Mouse (Mus musculus) embryonic facial prominence, embryonic 13.5 days (tissue): Measurements from ENCODE around the gene Arhgap9. TPM values are rescaled to one million over a fixed set of nuclear protein-coding genes. Genes with fewer than 3 reads are reported as not detected.

Experiments used
- ATAC-seq: fragments of 200-750 bp; cut with Nextera tagmentation; 2 replicates; pipeline ENCODE4 v1.8.0; 2017; ENCODE audit warnings: low read depth; ENCODE audit not compliant: insufficient number of reproducible peaks, insufficient read depth, low FRiP score, low TSS enrichment
- H3K27ac ChIP-seq: fragments of 300-500 bp; sonication (generic); 2 replicates; pipeline ENCODE4 v1.5.1; 2015; ENCODE audit warnings: moderate library complexity, mild to moderate bottlenecking, inconsistent platforms
- H3K27me3 ChIP-seq: fragments of 300-500 bp; sonication (generic); 2 replicates; pipeline ENCODE4 v1.6.1; 2015; ENCODE audit warnings: mild to moderate bottlenecking, inconsistent platforms
- H3K36me3 ChIP-seq: fragments of 300-500 bp; sonication (generic); 2 replicates; pipeline ENCODE4 v1.6.1; 2015; ENCODE audit warnings: mild to moderate bottlenecking, inconsistent platforms
- H3K4me1 ChIP-seq: fragments of 300-500 bp; sonication (generic); 2 replicates; pipeline ENCODE4 v1.6.1; 2015; ENCODE audit warnings: inconsistent platforms
- H3K4me2 ChIP-seq: fragments of 300-500 bp; sonication (generic); 2 replicates; pipeline ENCODE4 v1.6.1; 2015; ENCODE audit warnings: moderate library complexity, mild to moderate bottlenecking, inconsistent platforms
- H3K4me3 ChIP-seq: fragments of 300-500 bp; sonication (generic); 2 replicates; pipeline ENCODE4 v1.5.1; 2015; ENCODE audit warnings: mild to moderate bottlenecking, inconsistent platforms
- H3K9ac ChIP-seq: fragments of 300-500 bp; sonication (generic); 2 replicates; pipeline ENCODE4 v1.6.1; 2015; ENCODE audit warnings: mild to moderate bottlenecking, inconsistent platforms
- H3K9me3 ChIP-seq: fragments of 300-500 bp; sonication (generic); 2 replicates; pipeline ENCODE4 v1.6.1; 2016; ENCODE audit warnings: inconsistent platforms
- WGBS: fragments of 180-500 bp; shearing (Covaris S2); methylation state at CpG from one replicate; pipeline ENCODE4 v1.1.7; 2015; ENCODE audit warnings: mixed read lengths; 5-methylcytosine and 5-hydroxymethylcytosine counted together
- polyA plus RNA-seq: library from polyadenylated mRNA; unstranded; fragments of >200 nt; fragmentation: Nextera tagmentation; extraction: Ambion mirVana; gene quantifications from 2 replicates; pipeline ENCODE4 v1.2.1, GENCODE M21; 2015

Arhgap9 gene
- polyA plus RNA-seq, 1 experiment from 2014 or later = 3.4 TPM

- H3K4me1 ChIP-seq = peaks cover 10% of the 10 kb centered on the region; the same call in 1 of the 2 replicates
- H3K27ac ChIP-seq = no peak overlapping the region
- H3K4me2 ChIP-seq = no peak overlapping the region
- 0 out of 2 replicates have a peak, but pooled peaks cover 4% of the 10 kb centered on the region for H3K27me3 ChIP-seq
- no peak overlapping the region for H3K4me3 ChIP-seq
- H3K9ac ChIP-seq = no peak overlapping the region
- WGBS = 87% methylated on average over 11 of the region's 11 CpGs
- no peaks in the 10 kb centered on the region for H3K9me3 ChIP-seq
- no peak for ATAC-seq
- H3K36me3 ChIP-seq = no peaks in the 10 kb centered on the region
Measured at GRCm38 (mm10) chr10:127352766-127353165, 31.0 kb downstream of the Arhgap9 start.

- Histone ChIP-seq H3K4me1 (peaks cover 10% of the 10 kb centered on the region; the same call in 1 of the 2 replicates), H3K36me3 (no peaks in the 10 kb centered on the region), H3K27ac (no peak within 1 kb of the TSS), H3K4me2 (no peak within 1 kb of the TSS), H3K9ac (no peak within 1 kb of the TSS), H3K9me3 (no peaks in the 10 kb centered on the region), H3K27me3 (0 out of 2 replicates have a peak, but pooled peaks cover 4% of the 10 kb centered on the region), H3K4me3 (no peak within 1 kb of the TSS)
- WGBS = 84% methylated on average over 18 of the region's 18 CpGs
- no peak for ATAC-seq
Measured at GRCm38 (mm10) chr10:127353909-127354895, 32.4 kb downstream of the Arhgap9 start, which contains the start of gene Inhbe. Gene Inhbe (minus strand): TSS chr10:127354411.

GRCm38 (mm10) chr10:127355336-127355735, 33.6 kb downstream of the Arhgap9 start:
- Histone ChIP-seq H3K9me3 (no peaks in the 10 kb centered on the region), H3K4me3 (no peak overlapping the region), H3K36me3 (no peaks in the 10 kb centered on the region), H3K4me1 (peaks cover 9% of the 10 kb centered on the region; the same call in 1 of the 2 replicates), H3K9ac (no peak overlapping the region), H3K27ac (no peak overlapping the region), H3K27me3 (0 out of 2 replicates have a peak, but pooled peaks cover 4% of the 10 kb centered on the region), H3K4me2 (no peak overlapping the region)
- ATAC-seq = no peak
- 43% methylated on average over 10 of the region's 10 CpGs for whole genome bisulfite sequencing

GRCm38 (mm10) chr10:127360714-127361113, 39.0 kb downstream of the Arhgap9 start:
- no peaks in the 10 kb centered on the region for H3K27me3 ChIP-seq
- no peak for ATAC-seq

GRCm38 (mm10) chr10:127367116-127367515, 45.4 kb downstream of the Arhgap9 start:
- no peaks in the 10 kb centered on the region for H3K4me1 ChIP-seq
- no peak overlapping the region for H3K4me3 ChIP-seq
- H3K36me3 ChIP-seq = no peaks in the 10 kb centered on the region
- H3K4me2 ChIP-seq = no peak overlapping the region
- no peak for ATAC-seq
- no peak overlapping the region for H3K9ac ChIP-seq
- H3K27me3 ChIP-seq = no peaks in the 10 kb centered on the region
- no peak overlapping the region for H3K27ac ChIP-seq
- 79% methylated on average over 5 of the region's 5 CpGs for WGBS
- H3K9me3 ChIP-seq = no peaks in the 10 kb centered on the region

More at GRCm38 (mm10) chr10:127360714-127361113, 39.0 kb downstream of the Arhgap9 start:
- Histone ChIP-seq H3K27ac (no peak overlapping the region), H3K4me2 (no peak overlapping the region), H3K4me1 (no peaks in the 10 kb centered on the region), H3K9me3 (no peaks in the 10 kb centered on the region), H3K9ac (no peak overlapping the region), H3K36me3 (no peaks in the 10 kb centered on the region), H3K4me3 (no peak overlapping the region)
- 86% methylated on average over 3 of the region's 3 CpGs for WGBS

GRCm38 (mm10) chr10:127368273-127368672, 46.5 kb downstream of the Arhgap9 start:
- Histone ChIP-seq H3K9me3 (no peaks in the 10 kb centered on the region), H3K27me3 (no peaks in the 10 kb centered on the region), H3K4me2 (no peak overlapping the region), H3K4me3 (no peak overlapping the region), H3K4me1 (no peaks in the 10 kb centered on the region), H3K27ac (no peak overlapping the region), H3K9ac (no peak overlapping the region), H3K36me3 (no peaks in the 10 kb centered on the region)
- ATAC-seq = no peak
- WGBS = 83% methylated on average over 2 of the region's 2 CpGs

GRCm38 (mm10) chr10:127369834-127370820, 48.4 kb downstream of the Arhgap9 start, which contains the start of gene Inhbc:
Gene Inhbc (minus strand): TSS chr10:127370431.
- Histone ChIP-seq H3K4me1 (no peaks in the 10 kb centered on the region), H3K27me3 (no peaks in the 10 kb centered on the region), H3K4me3 (no peak within 1 kb of the TSS), H3K9me3 (no peaks in the 10 kb centered on the region), H3K27ac (no peak within 1 kb of the TSS), H3K4me2 (no peak within 1 kb of the TSS), H3K9ac (no peak within 1 kb of the TSS), H3K36me3 (no peaks in the 10 kb centered on the region)
- no peak for ATAC-seq
- 73% methylated on average over 22 of the region's 22 CpGs for WGBS

- H3K27me3 ChIP-seq = no peaks in the 10 kb centered on the region
- no peak overlapping the region for H3K4me2 ChIP-seq
- no peak for ATAC-seq
- no peaks in the 10 kb centered on the region for H3K36me3 ChIP-seq
- H3K4me1 ChIP-seq = no peaks in the 10 kb centered on the region
- 72% methylated on average over 2 of the region's 2 CpGs for WGBS
- no peaks in the 10 kb centered on the region for H3K9me3 ChIP-seq
- H3K4me3 ChIP-seq = no peak overlapping the region
- no peak overlapping the region for H3K9ac ChIP-seq
- no peak overlapping the region for H3K27ac ChIP-seq
Measured at GRCm38 (mm10) chr10:127371023-127371422, 49.3 kb downstream of the Arhgap9 start.

- Histone ChIP-seq H3K4me3 (no peak overlapping the region), H3K4me1 (peaks cover 9% of the 10 kb centered on the region), H3K4me2 (no peak overlapping the region), H3K27me3 (no peaks in the 10 kb centered on the region), H3K9me3 (no peaks in the 10 kb centered on the region), H3K9ac (no peak overlapping the region), H3K27ac (no peak overlapping the region), H3K36me3 (no peaks in the 10 kb centered on the region)
- 78% methylated on average over 3 of the region's 3 CpGs for WGBS
- ATAC-seq = no peak
Measured at GRCm38 (mm10) chr10:127377700-127378099, 55.9 kb downstream of the Arhgap9 start.
